Mouse (Mus musculus): ENCODE measurements around the gene Vmn2r14. TPM values are rescaled to one million over a fixed set of nuclear protein-coding genes. Genes with fewer than 3 reads are reported as not detected.
"Not testable (repeated sequence)": the region's sequence is repeated elsewhere in the genome, so short reads cannot be mapped to it uniquely, and the experiment has no call there.

Vmn2r14 gene
- total RNA-seq (2022): not detected

GRCm38 (mm10) chr5:109224608-109225007, at the start of gene Vmn2r14:
Vmn2r14 (minus strand) TSS chr5:109224708.
- DNase-seq: no peak

GRCm38 (mm10) chr5:109192099-109192498, 32.4 kb downstream of the Vmn2r14 start, which contains the start of gene Vmn2r13:
Vmn2r13 (minus strand) TSS chr5:109192199.
- not testable (repeated sequence) for DNase-seq

- not testable (repeated sequence) for DNase-seq
Observed at GRCm38 (mm10) chr5:109166851-109167250, 57.7 kb downstream of the Vmn2r14 start.

Other genes starting within 250 kb of the Vmn2r14 start
- not detected for gene Vmn2r10, start 218.2 kb downstream of the Vmn2r14 start, total RNA-seq (2022)
- gene Vmn2r11, start 165.1 kb downstream of the Vmn2r14 start, total RNA-seq (2022): under 1 TPM in 1 of 4 experiments, not detected in 3; 0.06 TPM
- gene Vmn2r12, start 126.8 kb downstream of the Vmn2r14 start, total RNA-seq (2022): not detected
- under 1 TPM in 3 of 4 experiments, not detected in 1; 0.06 to 0.13 (median 0.12) TPM for gene Vmn2r13, start 32.5 kb downstream of the Vmn2r14 start, total RNA-seq (2022)
- under 1 TPM in 1 of 4 experiments, not detected in 3; 0.08 TPM for gene Vmn2r15, start 72.9 kb upstream of the Vmn2r14 start, total RNA-seq (2022)
- under 1 TPM in 1 of 4 experiments, not detected in 3; 0.06 TPM for gene Vmn2r16, start 105.5 kb upstream of the Vmn2r14 start, total RNA-seq (2022)
- under 1 TPM in 1 of 4 experiments, not detected in 3; 0.06 TPM for gene Vmn2r17, start 195.0 kb upstream of the Vmn2r14 start, total RNA-seq (2022)

Data from adrenal gland, adult 8-10 months (tissue).